ENCODE assay signal across 7 mouse cellular contexts in genomic region chr5:130079202-130080050, GRCm38 (mm10). TPM values are rescaled to one million over a fixed set of nuclear protein-coding genes. Genes with fewer than 3 reads are reported as not detected.
A peak's percentile ranks its signal among the peaks of the same experiment; 100 is the strongest.
DNase-seq lines count a peak whose midpoint lies in the region; ATAC-seq lines count a peak whose summit lies in the region.

No protein-coding gene starts in this region.

- peak overlapping the region; percentile 88 for H3K4me3 ChIP-seq in embryonic facial prominence, embryonic 10.5 days
- H3K4me3 ChIP-seq in midbrain, embryonic 11.5 days (ENCODE audit: low read depth, low read length): peak overlapping the region; percentile 64

- H3K9ac ChIP-seq in midbrain, embryonic 11.5 days (ENCODE audit: low read length): peak overlapping the region; percentile 89

- peak; percentile 98 for ATAC-seq in midbrain, embryonic 11.5 days (ENCODE audit: low FRiP score)

- H3K4me1 ChIP-seq in embryonic facial prominence, embryonic 10.5 days: peaks cover 19% of the 10 kb centered on the region
- peaks cover 5% of the 10 kb centered on the region for H3K4me1 ChIP-seq in midbrain, embryonic 11.5 days (ENCODE audit: control insufficient read depth, insufficient read depth, low read length)

- peak overlapping the region; percentile 96 for H3K27ac ChIP-seq in embryonic facial prominence, embryonic 10.5 days (replicated peaks)
- peak overlapping the region; percentile 62 for H3K27ac ChIP-seq in midbrain, embryonic 11.5 days (ENCODE audit: low read depth, low read length)

- peak; percentile 97 for DNase-seq in adrenal gland, postnatal 14 days
- peak; percentile 97 for DNase-seq in embryonic facial prominence, embryonic 10.5 days (ENCODE audit: low spot score)
- DNase-seq in heart, adult 11 months: peak; percentile 100
- peak; percentile 86 for DNase-seq in kidney, adult 11 months
- peak; percentile 95 for DNase-seq in left cerebral cortex, postnatal 4 days
- peak; percentile 99 for DNase-seq in midbrain, embryonic 11.5 days (ENCODE audit: low spot score, missing footprints)
- peak; percentile 96 for DNase-seq in right cerebral cortex, postnatal 4 days

- peaks cover 8% of the 10 kb centered on the region; the same call in 1 of the 2 replicates for H3K9me3 ChIP-seq in embryonic facial prominence, embryonic 10.5 days
- peaks cover 4% of the 10 kb centered on the region; the same call in 1 of the 2 replicates for H3K9me3 ChIP-seq in midbrain, embryonic 11.5 days (ENCODE audit: control insufficient read depth, low read length)

- under 1% methylated on average over 86 of the region's 86 CpGs for WGBS in embryonic facial prominence, embryonic 10.5 days
- 1% methylated on average over 72 of the region's 86 CpGs for WGBS in midbrain, embryonic 11.5 days

- peak overlapping the region; percentile 67 for H3K4me2 ChIP-seq in midbrain, embryonic 11.5 days

- intact Hi-C loops in left cerebral cortex, postnatal 4 days (cut with DNase I): no loop called here

- H3K36me3 ChIP-seq in embryonic facial prominence, embryonic 10.5 days (replicated peaks): peaks cover 40% of the 10 kb centered on the region
- no peaks in the 10 kb centered on the region; the same call in 1 of the 2 replicates for H3K36me3 ChIP-seq in midbrain, embryonic 11.5 days (ENCODE audit: control insufficient read depth, insufficient read depth, low read length)

- H3K27me3 ChIP-seq in embryonic facial prominence, embryonic 10.5 days (replicated peaks; ENCODE audit: low read depth, poor library complexity, severe bottlenecking): peaks cover 19% of the 10 kb centered on the region
- H3K27me3 ChIP-seq in midbrain, embryonic 11.5 days (ENCODE audit: control insufficient read depth, insufficient read depth, low read length): no peaks in the 10 kb centered on the region

RNA-seq across cellular contexts. Expression of gene Tpst1, which starts 6.3 kb away (rescaled TPM):
- 32.5 and 35.5 TPM in 2 replicates for total RNA-seq in adrenal gland, postnatal 14 days (2021)
- 52.3 and 55.6 TPM in 2 replicates for polyA plus RNA-seq in embryonic facial prominence, embryonic 10.5 days (2016; fragmentation: Nextera tagmentation; extraction: Ambion mirVana)
- total RNA-seq in left cerebral cortex, postnatal 4 days (2021): 10 to 100 TPM; 33.8 to 38.2 TPM
- polyA plus RNA-seq in midbrain, embryonic 11.5 days (2014; fragmentation: Nextera tagmentation; extraction: Ambion mirVana): 64.7 and 68.7 TPM in 2 replicates

RNA-seq across cellular contexts. Expression of gene Crcp, which starts 50.3 kb away (rescaled TPM):
- 35.9 and 38.6 TPM in 2 replicates for total RNA-seq in adrenal gland, postnatal 14 days (2021)
- polyA plus RNA-seq in embryonic facial prominence, embryonic 10.5 days (2016; fragmentation: Nextera tagmentation; extraction: Ambion mirVana): 53.3 and 54.4 TPM in 2 replicates
- 10 to 100 TPM; 44.4 to 49.5 TPM for total RNA-seq in left cerebral cortex, postnatal 4 days (2021)
- polyA plus RNA-seq in midbrain, embryonic 11.5 days (2014; fragmentation: Nextera tagmentation; extraction: Ambion mirVana): 41.1 and 42.7 TPM in 2 replicates

RNA-seq across cellular contexts. Expression of gene Asl, which starts 50.4 kb away (rescaled TPM):
- 131 and 168 TPM in 2 replicates for total RNA-seq in adrenal gland, postnatal 14 days (2021)
- 34.2 and 34.8 TPM in 2 replicates for polyA plus RNA-seq in embryonic facial prominence, embryonic 10.5 days (2016; fragmentation: Nextera tagmentation; extraction: Ambion mirVana)
- 10 to 100 TPM; 31.0 to 34.9 TPM for total RNA-seq in left cerebral cortex, postnatal 4 days (2021)
- 24.2 and 30.1 TPM in 2 replicates for polyA plus RNA-seq in midbrain, embryonic 11.5 days (2014; fragmentation: Nextera tagmentation; extraction: Ambion mirVana)

Comparison
In these comparisons a context has a peak if more than half of its experiments do, and no peak if none do; other contexts are left out.
1. Peak in every context shown above with its lines: DNase-seq, ATAC-seq, H3K4me3 ChIP-seq and H3K27ac ChIP-seq.